Mouse (Mus musculus): ENCODE measurements around the gene Sele.
"Not testable (repeated sequence)": the region's sequence is repeated elsewhere in the genome, so short reads cannot be mapped to it uniquely, and the experiment has no call there.

DNA sequence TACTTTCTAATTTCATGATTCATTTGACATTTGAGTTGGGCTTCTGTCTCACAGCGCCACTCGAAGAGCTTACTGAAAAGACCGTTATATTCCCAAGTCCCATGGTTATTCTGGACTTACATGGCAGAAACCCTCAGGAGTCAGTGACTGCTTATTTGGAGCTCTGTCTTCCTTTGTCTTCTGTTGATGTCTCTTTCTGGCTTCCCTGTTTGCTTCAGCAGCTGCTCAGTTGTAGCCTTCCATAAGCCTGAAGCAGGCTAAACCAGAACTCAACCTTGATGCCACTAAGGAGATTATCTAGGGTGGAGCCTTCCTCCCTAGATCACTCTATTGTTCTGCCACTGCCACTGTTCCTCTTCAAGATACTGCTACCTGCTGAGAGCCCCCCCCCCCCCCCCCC is 27.3 kb upstream of the Sele start:
- TF ChIP-seq CTCF (IDR thresholded peaks at IDR 0.05; ENCODE audit: extremely low read depth, insufficient read depth, insufficient read length, insufficient replicate concordance); POLR2A (IDR thresholded peaks at IDR 0.05; ENCODE audit: low read depth, low read length): not testable (repeated sequence)

All from spleen, adult 2 months (tissue).